Mouse (Mus musculus): ENCODE measurements around the gene Psg22. TPM values are rescaled to one million over a fixed set of nuclear protein-coding genes. Genes with fewer than 3 reads are reported as not detected.

Psg22 gene
- polyA plus RNA-seq, 1 experiment from 2014 or later, result not detected

Other genes with a start within 250 kb of the Psg22 start
- gene Psg26, start 233.9 kb upstream of the Psg22 start, polyA plus RNA-seq (2014; fragmentation: Nextera tagmentation; extraction: Ambion mirVana), result not detected in 2 replicates
- gene Psg25, start 185.8 kb upstream of the Psg22 start, polyA plus RNA-seq (2014; fragmentation: Nextera tagmentation; extraction: Ambion mirVana), result not detected in 2 replicates
- gene Psg27, start 150.8 kb upstream of the Psg22 start, polyA plus RNA-seq (2014; fragmentation: Nextera tagmentation; extraction: Ambion mirVana), result not detected in 2 replicates
- not detected in 2 replicates for gene Psg23, start 101.6 kb upstream of the Psg22 start, polyA plus RNA-seq (2014; fragmentation: Nextera tagmentation; extraction: Ambion mirVana)
- gene Psg21, start 61.4 kb upstream of the Psg22 start, polyA plus RNA-seq (2014; fragmentation: Nextera tagmentation; extraction: Ambion mirVana), result not detected in 2 replicates
- not detected in 2 replicates for gene Psg20, start 31.9 kb upstream of the Psg22 start, polyA plus RNA-seq (2014; fragmentation: Nextera tagmentation; extraction: Ambion mirVana)
- not detected in 2 replicates for gene Psg19, start 80.4 kb downstream of the Psg22 start, polyA plus RNA-seq (2014; fragmentation: Nextera tagmentation; extraction: Ambion mirVana)
- gene Psg17, start 103.5 kb downstream of the Psg22 start, polyA plus RNA-seq (2014; fragmentation: Nextera tagmentation; extraction: Ambion mirVana), result not detected in 2 replicates
- 0.64 and 0.79 TPM in 2 replicates for gene Mill2, start 121.9 kb downstream of the Psg22 start, polyA plus RNA-seq (2014; fragmentation: Nextera tagmentation; extraction: Ambion mirVana)
- gene Pglyrp1, start 153.2 kb downstream of the Psg22 start, polyA plus RNA-seq (2014; fragmentation: Nextera tagmentation; extraction: Ambion mirVana), result 0.77 and 1.1 TPM in 2 replicates
- gene Ccdc61, start 192.3 kb downstream of the Psg22 start, polyA plus RNA-seq (2014; fragmentation: Nextera tagmentation; extraction: Ambion mirVana), result 21.0 and 21.4 TPM in 2 replicates
- gene Nova2, start 207.8 kb downstream of the Psg22 start, polyA plus RNA-seq (2014; fragmentation: Nextera tagmentation; extraction: Ambion mirVana), result 0.96 and 1.1 TPM in 2 replicates

Data from kidney, embryonic 14.5 days (tissue).